Mouse (Mus musculus) heart, postnatal 0 days (tissue): Measurements from ENCODE around the gene Pfas. TPM values are rescaled to one million over a fixed set of nuclear protein-coding genes. Genes with fewer than 3 reads are reported as not detected.
A peak's percentile ranks its signal among the peaks of the same experiment; 100 is the strongest.
"Not testable (repeated sequence)": the region's sequence is repeated elsewhere in the genome, so short reads cannot be mapped to it uniquely, and the experiment has no call there.

Experiments used
- ATAC-seq: fragments of 200-750 bp; cut with Nextera tagmentation; 2 replicates; pipeline ENCODE4 v1.8.0; 2017; ENCODE audit warnings: low read depth, moderate number of reproducible peaks, moderate library complexity; ENCODE audit not compliant: insufficient read depth
- DNase-seq: peaks from one replicate; pipeline ENCODE4 v3.0.0-alpha.2; 2016; ENCODE audit warnings: low spot score
- H3K27ac ChIP-seq: fragments of 300-500 bp; sonication (generic); 2 replicates; pipeline ENCODE4 v1.5.1; 2014; ENCODE audit warnings: low read depth, mild to moderate bottlenecking
- H3K27me3 ChIP-seq: fragments of 300-500 bp; sonication (generic); 2 replicates; pipeline ENCODE4 v1.6.1; 2014; ENCODE audit warnings: low read length, mixed read lengths; ENCODE audit not compliant: control insufficient read depth, insufficient read depth
- H3K36me3 ChIP-seq: fragments of 300-500 bp; sonication (generic); replicated peaks from 2 replicates; pipeline ENCODE4 v1.6.1; 2014; ENCODE audit warnings: low read length, mixed read lengths; ENCODE audit not compliant: control insufficient read depth, insufficient read depth
- H3K4me1 ChIP-seq: fragments of 300-500 bp; sonication (generic); 2 replicates; pipeline ENCODE4 v1.6.1; 2014; ENCODE audit warnings: antibody characterized with exemption; ENCODE audit not compliant: control insufficient read depth, insufficient read depth
- H3K4me2 ChIP-seq: fragments of 300-500 bp; sonication (generic); 2 replicates; pipeline ENCODE4 v1.6.1; 2014; ENCODE audit warnings: low read depth, mild to moderate bottlenecking, low read length, moderate library complexity
- H3K4me3 ChIP-seq: fragments of 300-500 bp; sonication (generic); 2 replicates; pipeline ENCODE4 v1.5.1; 2014; ENCODE audit warnings: low read depth, low read length
- H3K9ac ChIP-seq: fragments of 300-500 bp; sonication (generic); replicated peaks from 2 replicates; pipeline ENCODE4 v1.6.1; 2014; ENCODE audit warnings: low read depth, low read length, mixed read lengths
- H3K9me3 ChIP-seq: fragments of 300-500 bp; sonication (generic); replicated peaks from 2 replicates; pipeline ENCODE4 v1.6.1; 2016; ENCODE audit warnings: low read length; ENCODE audit not compliant: control insufficient read depth
- CTCF ChIP-seq: IDR thresholded peaks from 2 replicates; pipeline ENCODE4 v1.5.1; 2016; ENCODE audit warnings: antibody characterized with exemption, control low read depth, low read depth
- EP300 ChIP-seq: IDR thresholded peaks from 2 replicates; pipeline ENCODE4 v1.6.1; 2016; ENCODE audit warnings: antibody characterized with exemption, low read depth
- WGBS: fragments of 180-500 bp; shearing (Covaris S2); extraction: QIAGEN DNeasy Blood & Tissue Kit; methylation state at CpG from one replicate; pipeline ENCODE4 v1.1.7; 2014; 5-methylcytosine and 5-hydroxymethylcytosine counted together
- polyA plus RNA-seq: library from polyadenylated mRNA; unstranded; fragments of >200 nt; fragmentation: Nextera tagmentation; extraction: Ambion mirVana; gene quantifications from 2 replicates; pipeline ENCODE4 v1.2.1, GENCODE M21; 2015
- total RNA-seq: library from RNA; depleted of rRNA; stranded (reverse); fragments of >200 nt; gene quantifications from 2 replicates; pipeline ENCODE4 v1.2.3, GENCODE M21; 2014; ENCODE audit warnings: low replicate concordance

Gene Pfas
- total and polyA plus RNA-seq, 2 experiments from 2014 or later: 8.3 to 12.3 TPM

GRCm38 (mm10) chr11:68975085-68975484, 33.2 kb downstream of the Pfas start, which contains the start of gene Rangrf:
Gene Rangrf, minus strand, starts transcription at chr11:68975185.
- peak within 1 kb of the TSS; percentile 65 for H3K4me2 ChIP-seq
- WGBS: 65% methylated on average over 7 of the region's 7 CpGs
- H3K27me3 ChIP-seq: no peaks in the 10 kb centered on the region
- H3K4me1 ChIP-seq: peaks cover 27% of the 10 kb centered on the region
- H3K36me3 ChIP-seq: no peaks in the 10 kb centered on the region
- DNase-seq: no peak
- no peak within 1 kb of the TSS for H3K9ac ChIP-seq
- H3K9me3 ChIP-seq: no peaks in the 10 kb centered on the region
- no peak within 1 kb of the TSS for H3K27ac ChIP-seq
- TF ChIP-seq EP300 (no peak), CTCF (no peak)
- peak within 1 kb of the TSS; percentile 46 for H3K4me3 ChIP-seq
- no peak for ATAC-seq

DNA sequence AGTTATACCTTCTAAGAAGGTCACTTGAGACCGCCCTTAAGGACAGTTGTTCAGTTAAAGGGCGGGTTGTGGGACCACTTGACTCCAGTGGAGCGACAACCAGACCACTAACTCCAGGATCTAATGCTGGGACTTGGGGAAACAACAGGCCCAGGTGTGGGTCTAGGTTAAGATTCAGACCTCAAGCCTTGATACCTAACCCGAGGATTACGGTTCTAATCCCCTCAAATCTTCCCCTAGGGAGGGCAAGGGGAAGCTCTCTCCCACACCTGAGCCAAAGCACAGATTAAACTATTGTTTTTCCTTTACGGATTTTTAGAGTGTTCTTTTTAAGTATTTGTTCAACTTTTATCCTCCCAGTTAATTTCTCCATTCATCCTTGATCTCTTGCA, 34.2 kb downstream of the Pfas start:
- WGBS: 31% methylated on average over 6 of the region's 6 CpGs
- H3K9ac ChIP-seq: no peak overlapping the region
- TF ChIP-seq EP300 (no peak), CTCF (no peak)
- peak overlapping the region; percentile 46 for H3K4me3 ChIP-seq
- no peaks in the 10 kb centered on the region for H3K36me3 ChIP-seq
- DNase-seq (no peak), ATAC-seq (no peak)
- H3K9me3 ChIP-seq: no peaks in the 10 kb centered on the region
- peak overlapping the region; percentile 65 for H3K4me2 ChIP-seq
- no peaks in the 10 kb centered on the region for H3K27me3 ChIP-seq
- H3K27ac ChIP-seq: no peak overlapping the region
- peaks cover 28% of the 10 kb centered on the region for H3K4me1 ChIP-seq

DNA sequence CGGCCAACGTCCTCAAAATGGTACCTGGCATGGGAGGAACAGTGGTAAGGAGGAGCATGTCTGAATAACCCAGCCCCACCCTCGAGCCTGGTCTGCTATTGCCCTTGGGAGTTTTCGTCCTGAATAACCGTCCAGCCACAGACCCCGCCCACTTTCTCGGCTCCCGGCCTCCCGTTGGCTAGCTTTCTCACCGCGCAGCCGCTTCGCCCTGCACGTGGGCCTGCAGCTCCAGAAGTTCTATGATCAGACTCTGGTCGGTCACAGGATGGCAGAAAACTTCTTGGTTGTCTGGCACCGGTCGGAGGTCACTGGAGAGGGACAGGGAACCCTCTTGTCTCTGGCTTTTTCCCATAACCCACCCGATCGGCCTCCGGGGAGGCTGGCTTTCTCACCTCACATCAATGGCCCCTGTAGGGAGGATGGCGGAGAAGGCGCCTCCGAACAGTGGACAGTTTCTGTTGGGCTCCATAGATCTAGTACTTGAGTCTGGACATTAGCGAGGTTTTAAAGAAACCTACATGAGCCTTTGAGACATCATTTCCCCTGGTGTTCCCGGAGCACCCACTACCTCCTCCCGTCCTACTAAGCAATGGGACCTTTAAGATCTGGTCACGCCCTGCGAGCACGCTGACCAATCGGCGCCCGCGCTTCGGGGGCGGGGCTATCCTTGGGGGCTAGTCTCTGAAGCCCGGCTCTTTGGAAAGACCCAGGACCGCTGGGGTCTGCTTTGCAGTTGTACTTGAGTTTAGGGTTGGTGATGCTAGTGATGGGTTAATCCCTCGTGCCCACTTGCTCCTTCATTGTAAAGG, 34.8 kb downstream of the Pfas start:
- DNase-seq (peak; percentile 85), ATAC-seq (peak; percentile 90)
- 0 out of 2 replicates have a peak, but pooled peaks have one; percentile 24 for TF ChIP-seq EP300
- WGBS: under 1% methylated on average over 35 of the region's 38 CpGs
- H3K4me2 ChIP-seq: peak overlapping the region; percentile 65
- H3K9ac ChIP-seq, H3K27me3 ChIP-seq, H3K9me3 ChIP-seq, H3K36me3 ChIP-seq: not testable (repeated sequence)
- H3K27ac ChIP-seq: peak overlapping the region; percentile 61
- peak overlapping the region; percentile 46 for H3K4me3 ChIP-seq
- peaks cover 28% of the 10 kb centered on the region for H3K4me1 ChIP-seq

- Histone ChIP-seq H3K4me1 (peaks cover 28% of the 10 kb centered on the region), H3K9me3 (no peaks in the 10 kb centered on the region), H3K4me3 (no peak overlapping the region), H3K27ac (no peak overlapping the region), H3K4me2 (no peak overlapping the region), H3K9ac (no peak overlapping the region), H3K27me3 (no peaks in the 10 kb centered on the region), H3K36me3 (no peaks in the 10 kb centered on the region)
- ATAC-seq (no peak), DNase-seq (no peak)
- TF ChIP-seq CTCF: no peak
- no peak for TF ChIP-seq EP300
- 59% methylated on average over 4 of the region's 4 CpGs for WGBS
These were observed 38.0 kb downstream of the Pfas start for GRCm38 (mm10) chr11:68970232-68970631.

DNA sequence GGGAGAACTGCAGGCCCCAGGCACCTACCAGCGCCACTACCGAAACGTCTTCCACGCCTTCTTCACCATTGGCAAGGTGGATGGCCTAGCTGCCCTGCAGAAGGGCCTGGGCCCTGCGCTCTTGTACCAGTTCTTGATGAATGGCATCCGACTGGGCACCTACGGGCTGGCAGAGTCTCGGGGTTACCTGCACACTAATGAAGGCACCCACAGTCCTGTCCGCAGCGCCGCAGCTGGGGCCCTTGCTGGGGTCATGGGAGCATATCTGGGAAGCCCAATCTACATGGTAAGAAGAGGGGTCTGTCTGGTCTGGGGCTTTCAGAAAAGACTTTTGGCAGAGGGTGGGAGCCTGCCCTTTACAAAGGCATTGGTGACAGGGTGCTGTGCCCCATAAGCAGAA, 39.5 kb downstream of the Pfas start:
- no peaks in the 10 kb centered on the region for H3K27me3 ChIP-seq
- peaks cover 28% of the 10 kb centered on the region for H3K4me1 ChIP-seq
- H3K9me3 ChIP-seq: no peaks in the 10 kb centered on the region
- 90% methylated on average over 11 of the region's 11 CpGs for WGBS
- H3K9ac ChIP-seq: no peak overlapping the region
- no peak overlapping the region for H3K27ac ChIP-seq
- H3K4me3 ChIP-seq: no peak overlapping the region
- no peak for DNase-seq
- TF ChIP-seq EP300 (no peak), CTCF (no peak)
- H3K4me2 ChIP-seq: no peak overlapping the region
- no peak for ATAC-seq
- no peaks in the 10 kb centered on the region for H3K36me3 ChIP-seq
